Mouse (Mus musculus): ENCODE results near the gene Gm20937.
"Not testable (repeated sequence)": the region's sequence is repeated elsewhere in the genome, so short reads cannot be mapped to it uniquely, and the experiment has no call there.

The Gm20937 gene

DNA sequence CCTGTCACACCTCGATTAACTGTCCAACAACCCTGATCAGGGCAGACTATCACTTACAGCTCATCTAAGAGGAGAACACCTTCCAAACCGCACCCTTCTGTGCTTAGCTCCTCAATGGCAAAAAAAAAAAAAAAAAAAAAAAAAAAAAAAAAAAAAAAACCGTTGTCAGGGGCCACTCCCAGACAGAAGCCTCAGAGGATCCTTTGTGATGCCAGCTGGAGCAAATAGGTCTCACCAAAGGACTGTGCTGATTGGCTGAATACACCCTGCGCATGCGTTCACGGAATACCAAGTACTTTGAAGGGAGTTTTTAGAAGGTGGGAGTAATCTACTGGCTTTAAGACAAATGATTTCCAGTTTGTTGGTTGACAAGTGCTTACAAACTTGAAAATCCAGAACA lies at the start of gene Gm20937:
Gm20937 (minus strand) TSS at position 101 of the 400 bp plus-strand sequence.
- in situ Hi-C loops (cut with MboI): not testable (repeated sequence)

All from mature B cell (primary cell).